Mouse (Mus musculus) testis, adult 2 months (tissue): ENCODE measurements around the gene Ipcef1. TPM values are rescaled to one million over a fixed set of nuclear protein-coding genes. Genes with fewer than 3 reads are reported as not detected.

ENCODE experiments used
- H3K27ac ChIP-seq: fragments of 200-500 bp; 2 replicates; pipeline ENCODE4 v1.5.1; 2012; ENCODE audit warnings: low read depth, low read length; ENCODE audit not compliant: control insufficient read depth, insufficient read depth
- H3K27me3 ChIP-seq: fragments of 200-500 bp; 2 replicates; pipeline ENCODE4 v1.6.1; 2012; ENCODE audit warnings: mild to moderate bottlenecking, low read length, moderate library complexity; ENCODE audit not compliant: control insufficient read depth, insufficient read depth
- H3K36me3 ChIP-seq: fragments of 200-500 bp; 2 replicates; pipeline ENCODE4 v1.6.1; 2012; ENCODE audit warnings: mild to moderate bottlenecking, low read length; ENCODE audit not compliant: control insufficient read depth, insufficient read depth
- H3K4me1 ChIP-seq: fragments of 200-500 bp; 2 replicates; pipeline ENCODE4 v1.6.1; 2012; ENCODE audit warnings: low read length; ENCODE audit not compliant: control insufficient read depth, insufficient read depth
- H3K4me3 ChIP-seq: fragments of 200-500 bp; 2 replicates; pipeline ENCODE4 v1.5.1; 2012; ENCODE audit warnings: low read depth, mild to moderate bottlenecking, low read length, moderate library complexity, mixed read lengths; ENCODE audit not compliant: control insufficient read depth
- CTCF ChIP-seq: fragments of 200-500 bp; IDR thresholded peaks from 2 replicates; pipeline ENCODE4 v1.5.1; 2012; ENCODE audit warnings: low read depth, mild to moderate bottlenecking, inconsistent platforms, low read length, moderate library complexity; ENCODE audit not compliant: control insufficient read depth, insufficient read depth, insufficient replicate concordance
- POLR2A ChIP-seq: fragments of 200-500 bp; IDR thresholded peaks from 2 replicates; pipeline ENCODE4 v1.6.1; 2012; ENCODE audit warnings: low read depth, mild to moderate bottlenecking, inconsistent platforms, low read length, moderate library complexity; ENCODE audit not compliant: control insufficient read depth
- polyA plus RNA-seq: library from polyadenylated mRNA; depleted of rRNA; stranded (reverse); fragments of >200 nt; gene quantifications from 2 replicates; pipeline ENCODE4 v1.2.3, GENCODE M21; 2012

Gene Ipcef1
- polyA plus RNA-seq, 1 experiment = not detected

- no peaks in the 10 kb centered on the region for H3K27me3 ChIP-seq
- TF ChIP-seq POLR2A = no peak
- no peak for TF ChIP-seq CTCF
- H3K36me3 ChIP-seq = no peaks in the 10 kb centered on the region
- no peak overlapping the region for H3K27ac ChIP-seq
- H3K4me3 ChIP-seq = no peak overlapping the region
- H3K4me1 ChIP-seq = no peaks in the 10 kb centered on the region
Observed at GRCm38 (mm10) chr10:6909763-6910162, 142.5 kb downstream of the Ipcef1 start.

- Histone ChIP-seq H3K4me1 (no peaks in the 10 kb centered on the region), H3K27ac (no peak overlapping the region), H3K27me3 (no peaks in the 10 kb centered on the region), H3K4me3 (no peak overlapping the region), H3K36me3 (no peaks in the 10 kb centered on the region)
- TF ChIP-seq POLR2A (no peak), CTCF (no peak)
Observed at GRCm38 (mm10) chr10:6901819-6902393, 150.4 kb downstream of the Ipcef1 start.

GRCm38 (mm10) chr10:6900126-6900525 is 152.2 kb downstream of the Ipcef1 start:
- TF ChIP-seq POLR2A = no peak
- no peak for TF ChIP-seq CTCF
- Histone ChIP-seq H3K4me1 (no peaks in the 10 kb centered on the region), H3K27ac (no peak overlapping the region), H3K36me3 (no peaks in the 10 kb centered on the region), H3K4me3 (no peak overlapping the region), H3K27me3 (no peaks in the 10 kb centered on the region)

- Histone ChIP-seq H3K36me3 (no peaks in the 10 kb centered on the region), H3K4me1 (no peaks in the 10 kb centered on the region), H3K27me3 (no peaks in the 10 kb centered on the region), H3K27ac (no peak overlapping the region), H3K4me3 (no peak overlapping the region)
- no peak for TF ChIP-seq CTCF
- TF ChIP-seq POLR2A = no peak
Observed at GRCm38 (mm10) chr10:6896659-6897303, 155.5 kb downstream of the Ipcef1 start.

- Histone ChIP-seq H3K36me3 (no peaks in the 10 kb centered on the region), H3K27ac (no peak overlapping the region), H3K4me3 (no peak overlapping the region), H3K4me1 (no peaks in the 10 kb centered on the region), H3K27me3 (no peaks in the 10 kb centered on the region)
- TF ChIP-seq CTCF = no peak
- TF ChIP-seq POLR2A = no peak
Observed at GRCm38 (mm10) chr10:6895796-6896195, 156.5 kb downstream of the Ipcef1 start.

GRCm38 (mm10) chr10:6890348-6891009 is 161.8 kb downstream of the Ipcef1 start:
- Histone ChIP-seq H3K27ac (no peak overlapping the region), H3K27me3 (no peaks in the 10 kb centered on the region), H3K36me3 (no peaks in the 10 kb centered on the region), H3K4me3 (no peak overlapping the region), H3K4me1 (no peaks in the 10 kb centered on the region)
- TF ChIP-seq POLR2A (no peak), CTCF (no peak)

- Histone ChIP-seq H3K36me3 (no peaks in the 10 kb centered on the region), H3K27ac (no peak overlapping the region), H3K4me1 (no peaks in the 10 kb centered on the region), H3K4me3 (no peak overlapping the region), H3K27me3 (no peaks in the 10 kb centered on the region)
- TF ChIP-seq CTCF (no peak), POLR2A (no peak)
Observed at GRCm38 (mm10) chr10:6889640-6890245, 162.5 kb downstream of the Ipcef1 start.
